Mouse (Mus musculus) right cerebral cortex, postnatal 14 days (tissue): Measurements from ENCODE around the gene Gm4216.
"Not testable (repeated sequence)": the region's sequence is repeated elsewhere in the genome, so short reads cannot be mapped to it uniquely, and the experiment has no call there.

ENCODE experiments used
- DNase-seq: peaks from one replicate; pipeline ENCODE4 v3.0.0; 2022

Gene Gm4216

DNA sequence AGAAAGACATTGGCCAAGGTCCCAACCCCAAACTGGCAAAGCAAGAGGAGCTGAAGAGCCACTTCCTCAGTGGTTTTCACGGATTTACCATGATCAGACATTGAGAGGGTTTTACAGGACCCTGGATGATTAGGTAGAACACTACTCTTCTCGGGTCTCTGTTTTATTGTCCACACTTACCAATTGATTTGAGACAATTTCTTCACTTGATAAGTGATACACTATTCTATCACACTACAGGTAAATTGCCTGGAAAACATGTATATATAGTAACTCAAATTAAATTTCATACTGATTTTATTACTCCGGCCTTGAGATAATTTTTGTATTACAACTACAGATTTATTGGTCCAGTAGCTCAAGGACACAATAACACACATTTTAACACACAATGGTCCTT lies at the start of gene Gm4216:
Gm4216 (minus strand) TSS at position 101 of the 400 bp plus-strand sequence.
- DNase-seq, result not testable (repeated sequence)

DNA sequence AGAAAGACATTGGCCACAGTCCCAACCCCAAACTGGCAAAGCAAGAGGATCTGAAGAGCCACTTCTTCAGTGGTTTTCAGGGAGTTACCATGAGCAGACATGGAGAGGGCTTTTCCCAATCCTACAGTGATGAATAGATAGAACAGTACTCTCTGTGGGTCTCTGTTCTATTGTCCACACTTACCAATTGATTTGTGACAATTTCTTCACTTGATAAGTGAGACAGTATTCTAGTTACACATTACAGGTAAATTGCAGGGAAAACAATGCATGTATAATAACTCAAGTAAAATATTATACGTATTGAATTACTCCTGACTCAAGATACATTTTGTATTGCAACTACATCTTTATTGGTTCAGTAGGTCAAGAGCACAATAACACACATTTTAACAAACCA lies 47.6 kb upstream of the Gm4216 start, which contains the start of gene Gm8720:
Gm8720 (minus strand) TSS at position 101 of the 400 bp plus-strand sequence.
- not testable (repeated sequence) for DNase-seq

DNA sequence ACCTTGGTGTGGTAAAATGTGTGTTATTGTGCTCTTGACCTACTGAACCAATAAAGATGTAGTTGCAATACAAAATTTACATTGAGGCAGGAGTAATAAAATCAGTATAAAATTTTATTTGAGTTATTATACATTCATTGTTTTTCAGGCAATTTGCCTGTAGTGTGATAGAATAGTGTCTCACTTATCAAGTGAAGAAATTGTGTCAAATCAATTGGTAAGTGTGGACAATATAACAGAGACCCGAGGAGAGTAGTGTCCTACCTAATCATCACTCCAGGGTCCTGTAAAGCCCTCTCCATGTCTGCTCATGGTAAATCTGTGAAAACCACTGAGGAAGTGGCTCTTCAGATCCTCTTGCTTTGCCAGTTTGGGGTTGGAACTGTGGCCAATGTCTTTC lies 35.5 kb upstream of the Gm4216 start, which contains the start of gene Vmn1r163:
Vmn1r163 (plus strand) TSS at position 301 of the 400 bp plus-strand sequence.
- DNase-seq, result not testable (repeated sequence)

DNA sequence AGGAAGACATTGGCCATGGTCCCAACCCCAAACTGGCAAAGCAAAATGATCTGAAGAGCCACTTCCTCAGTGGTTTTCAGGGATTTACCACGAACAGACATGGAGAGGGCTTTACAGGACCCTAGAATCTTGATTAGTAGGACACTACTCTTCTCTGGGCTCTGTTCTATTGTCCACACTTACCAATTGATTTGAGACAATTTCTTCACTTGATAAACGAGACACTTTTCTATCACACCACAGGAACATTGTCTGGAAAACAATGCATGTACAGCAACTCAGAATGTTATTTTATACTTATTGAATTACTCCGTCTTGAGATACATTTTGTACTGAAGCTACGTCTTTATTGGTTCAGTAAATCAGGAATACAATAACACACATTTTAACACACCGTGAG lies 35.1 kb downstream of the Gm4216 start, which contains the start of gene Gm4214:
Gm4214 (minus strand) TSS at position 101 of the 400 bp plus-strand sequence.
- not testable (repeated sequence) for DNase-seq
